ENCODE assay signal across 8 mouse cellular contexts in genomic region chr16:13820771-13821170, GRCm38 (mm10). TPM values are rescaled to one million over a fixed set of nuclear protein-coding genes. Genes with fewer than 3 reads are reported as not detected.
DNase-seq lines count a peak whose midpoint lies in the region; ATAC-seq and TF ChIP-seq lines count a peak whose summit lies in the region.

No protein-coding gene starts in this region.

- H3K27ac ChIP-seq in kidney, postnatal 0 days: no peak overlapping the region
- H3K27ac ChIP-seq in forebrain, embryonic 14.5 days (ENCODE audit: low read depth, low read length): no peak overlapping the region
- H3K27ac ChIP-seq in midbrain, embryonic 15.5 days: no peak overlapping the region

- no peak overlapping the region for H3K9ac ChIP-seq in kidney, postnatal 0 days (ENCODE audit: low read depth, low read length)
- no peak overlapping the region for H3K9ac ChIP-seq in forebrain, embryonic 14.5 days (ENCODE audit: low read length)
- H3K9ac ChIP-seq in midbrain, embryonic 15.5 days: no peak overlapping the region

- peak; percentile 46 for DNase-seq in cerebellum, adult 9-10 months
- DNase-seq in cerebellum, postnatal 36 days: no peak
- no peak for DNase-seq in kidney, postnatal 0 days (ENCODE audit: low spot score)
- DNase-seq in kidney, adult 8-10 months: no peak
- no peak for DNase-seq in forebrain, embryonic 14.5 days (ENCODE audit: low spot score)
- DNase-seq in adrenal gland, adult 2 months: no peak
- no peak for DNase-seq in retina, embryonic 14.5 days (ENCODE audit: low spot score)

- H3K36me3 ChIP-seq in kidney, postnatal 0 days (ENCODE audit: insufficient read depth, low read length): no peaks in the 10 kb centered on the region
- peaks cover 5% of the 10 kb centered on the region; the same call in 1 of the 2 replicates for H3K36me3 ChIP-seq in forebrain, embryonic 14.5 days (ENCODE audit: control insufficient read depth, insufficient read depth, low read length)
- H3K36me3 ChIP-seq in midbrain, embryonic 15.5 days (replicated peaks): peaks cover 3% of the 10 kb centered on the region; the same call in 1 of the 2 replicates

- peak overlapping the region; percentile 89; the same call in 1 of the 2 replicates for H3K4me2 ChIP-seq in kidney, postnatal 0 days (ENCODE audit: low read length)
- H3K4me2 ChIP-seq in forebrain, embryonic 14.5 days (ENCODE audit: low read length): peak overlapping the region; percentile 73; the same call in 1 of the 2 replicates
- H3K4me2 ChIP-seq in midbrain, embryonic 15.5 days: peak overlapping the region; percentile 72; the same call in 1 of the 2 replicates

- TF ChIP-seq CTCF in kidney, postnatal 0 days (IDR thresholded peaks at IDR 0.05; ENCODE audit: low read depth): peak; percentile 10; the same call in 1 of the 2 replicates

- H3K27me3 ChIP-seq in kidney, postnatal 0 days (ENCODE audit: insufficient read depth, low read length): no peaks in the 10 kb centered on the region
- H3K27me3 ChIP-seq in forebrain, embryonic 14.5 days (replicated peaks; ENCODE audit: control insufficient read depth, insufficient read depth, low read length): no peaks in the 10 kb centered on the region
- no peaks in the 10 kb centered on the region for H3K27me3 ChIP-seq in midbrain, embryonic 15.5 days (replicated peaks)

- no peak overlapping the region for H3K4me3 ChIP-seq in kidney, postnatal 0 days (replicated peaks; ENCODE audit: low read depth, low read length)
- H3K4me3 ChIP-seq in forebrain, embryonic 14.5 days (ENCODE audit: low read depth, low read length): no peak overlapping the region
- no peak overlapping the region for H3K4me3 ChIP-seq in midbrain, embryonic 15.5 days

- 95% methylated on average over 5 of the region's 5 CpGs for WGBS in kidney, postnatal 0 days
- 91% methylated on average over 5 of the region's 5 CpGs for WGBS in forebrain, embryonic 14.5 days
- WGBS in midbrain, embryonic 15.5 days: 96% methylated on average over 5 of the region's 5 CpGs

- no peak for ATAC-seq in kidney, postnatal 0 days (replicated peaks; ENCODE audit: low FRiP score, low read depth)
- ATAC-seq in forebrain, embryonic 14.5 days: no peak
- ATAC-seq in midbrain, embryonic 15.5 days (replicated peaks): no peak

- H3K9me3 ChIP-seq in kidney, postnatal 0 days (replicated peaks; ENCODE audit: low read length): no peaks in the 10 kb centered on the region
- H3K9me3 ChIP-seq in forebrain, embryonic 14.5 days (replicated peaks; ENCODE audit: control insufficient read depth, low read length): no peaks in the 10 kb centered on the region
- no peaks in the 10 kb centered on the region for H3K9me3 ChIP-seq in midbrain, embryonic 15.5 days

- no peaks in the 10 kb centered on the region for H3K4me1 ChIP-seq in kidney, postnatal 0 days (replicated peaks; ENCODE audit: insufficient read depth, low read length)
- H3K4me1 ChIP-seq in forebrain, embryonic 14.5 days (ENCODE audit: control insufficient read depth, insufficient read depth, low read length): peaks cover 8% of the 10 kb centered on the region
- peaks cover 21% of the 10 kb centered on the region for H3K4me1 ChIP-seq in midbrain, embryonic 15.5 days

RNA-seq across cellular contexts. Expression of gene Ntan1, which starts 2.1 kb away (rescaled TPM):
- polyA plus RNA-seq in kidney, postnatal 0 days (2015; fragmentation: Nextera tagmentation; extraction: Ambion mirVana): 167 and 169 TPM in 2 replicates
- polyA plus RNA-seq in forebrain, embryonic 14.5 days (2014; fragmentation: Nextera tagmentation; extraction: Ambion mirVana): 218 and 239 TPM in 2 replicates
- polyA plus RNA-seq in midbrain, embryonic 15.5 days (2015; fragmentation: Nextera tagmentation; extraction: Ambion mirVana): 191 and 208 TPM in 2 replicates
- total RNA-seq in adrenal gland, adult 2 months (2021): 10 to 100 TPM; 54.7 to 61.5 TPM
- 37.4 and 38.2 TPM in 2 replicates for polyA plus RNA-seq in adrenal gland, adult 2 months (2012; rRNA removed)

RNA-seq across cellular contexts. Expression of gene Rrn3, which starts 40.3 kb away (rescaled TPM):
- polyA plus RNA-seq in kidney, postnatal 0 days (2015; fragmentation: Nextera tagmentation; extraction: Ambion mirVana): 47.0 and 51.5 TPM in 2 replicates
- 70.7 and 76.2 TPM in 2 replicates for polyA plus RNA-seq in forebrain, embryonic 14.5 days (2014; fragmentation: Nextera tagmentation; extraction: Ambion mirVana)
- 95.1 and 103 TPM in 2 replicates for polyA plus RNA-seq in midbrain, embryonic 15.5 days (2015; fragmentation: Nextera tagmentation; extraction: Ambion mirVana)
- total RNA-seq in adrenal gland, adult 2 months (2021): 10 to 100 TPM; 43.9 to 48.0 TPM
- polyA plus RNA-seq in adrenal gland, adult 2 months (2012; rRNA removed): 9.4 and 17.2 TPM in 2 replicates
